Mouse (Mus musculus) heart, postnatal 0 days (tissue): ENCODE data around the gene Slc25a36.

Experiments used
- CTCF ChIP-seq: IDR thresholded peaks from 2 replicates; pipeline ENCODE4 v1.5.1; 2016; ENCODE audit warnings: antibody characterized with exemption, control low read depth, low read depth
- EP300 ChIP-seq: IDR thresholded peaks from 2 replicates; pipeline ENCODE4 v1.6.1; 2016; ENCODE audit warnings: antibody characterized with exemption, low read depth

DNA sequence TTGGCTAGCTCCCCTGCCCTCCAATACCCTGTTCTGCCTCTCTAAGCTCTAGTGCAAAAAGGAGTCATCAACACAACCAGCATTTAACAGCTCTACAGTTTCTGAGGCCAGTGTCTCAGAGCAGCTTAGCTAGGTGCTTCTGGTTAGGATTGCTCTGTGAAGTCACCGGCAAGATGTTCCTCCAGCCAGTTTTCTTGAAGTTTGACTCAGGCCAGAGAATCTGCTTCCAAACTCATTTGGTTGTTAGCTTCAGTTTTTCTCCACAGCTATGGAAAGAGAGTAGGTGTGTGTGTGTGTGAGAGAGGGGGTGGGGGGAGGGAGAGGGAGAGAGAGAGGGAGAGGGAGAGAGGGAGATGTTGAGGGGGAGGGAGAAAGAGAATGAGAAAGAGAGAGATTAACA, 31.6 kb upstream of the Slc25a36 start:
- TF ChIP-seq CTCF (no peak), EP300 (no peak)
